Mouse (Mus musculus) gastrocnemius, postnatal 14 days (tissue): ENCODE data around the gene Slc9a5. TPM values are rescaled to one million over a fixed set of nuclear protein-coding genes. Genes with fewer than 3 reads are reported as not detected.
A peak's percentile ranks its signal among the peaks of the same experiment; 100 is the strongest.

Source experiments
- DNase-seq: peaks from one replicate; pipeline ENCODE4 v3.0.0; 2021; ENCODE audit warnings: mixed read lengths
- intact Hi-C: fragments of 180-260 bp; cut with DNase I; formaldehyde crosslinking; loops from one replicate; pipeline ENCODE4 v1.15.1; 2025; ENCODE audit warnings: low total_unique reads
- microRNA-seq, 2 experiments: library from miRNA; unstranded; fragments of <30 nt; microRNA quantifications; one replicate each; pipeline ENCODE4 v1.2.0; 2021
- total RNA-seq, 2 experiments: library from RNA; stranded (reverse); gene quantifications; 2 replicates each; pipeline ENCODE4 v1.2.3; 2021

Slc9a5 gene
- total RNA-seq, 2 experiments from 2014 or later, result 0.84 to 1.0 TPM

DNA sequence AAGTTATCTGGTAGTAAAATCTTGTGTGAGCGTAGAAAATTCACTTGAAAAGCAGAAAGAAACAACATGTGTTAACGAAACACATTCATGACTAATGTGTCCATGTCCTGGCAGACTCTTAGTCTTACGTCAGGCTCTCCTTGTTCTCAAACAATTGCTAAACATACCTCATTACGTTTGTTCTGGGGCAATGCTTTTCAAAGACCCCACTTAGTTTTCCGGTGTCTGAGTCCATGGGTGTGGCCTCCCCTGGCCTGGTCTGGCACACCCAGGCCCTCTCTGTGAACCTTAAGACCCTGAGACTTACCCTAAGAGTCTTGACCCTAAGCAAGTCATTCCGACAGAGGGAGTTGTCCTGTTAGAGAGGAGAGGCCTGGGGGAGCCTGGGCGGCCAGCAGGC, 45.3 kb downstream of the Slc9a5 start:
- intact Hi-C loops, result no loop called here
- DNase-seq, result no peak

DNA sequence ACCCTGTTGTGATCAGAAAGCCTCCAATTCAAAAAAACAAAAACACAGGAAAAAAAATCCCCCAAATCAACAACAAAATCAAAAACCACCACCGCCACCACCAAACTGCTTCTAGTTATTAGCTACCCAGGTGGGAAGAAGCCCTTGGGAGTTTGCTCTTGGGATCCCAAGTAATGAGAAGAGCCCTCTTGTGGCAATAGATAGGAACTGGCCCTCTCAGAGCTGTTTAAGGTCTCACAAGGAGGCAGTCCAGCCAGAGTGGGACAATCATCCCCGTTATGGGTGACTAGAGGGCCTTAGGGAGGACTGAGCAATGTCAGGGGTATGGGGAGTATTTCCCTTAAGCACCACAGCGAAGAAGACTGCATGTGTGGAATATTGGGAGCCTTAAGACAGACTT, 49.1 kb downstream of the Slc9a5 start:
- peak; percentile 48 for DNase-seq
- intact Hi-C loops, result loop anchor here (5.0 kb wide), 1 partner anchor 35 kb away; no protein-coding TSS in a partner anchor

GRCm38 (mm10) chr8:105400016-105400415, 51.4 kb downstream of the Slc9a5 start:
- no peak for DNase-seq
- intact Hi-C loops, result loop anchor here (10.0 kb wide), 1 partner anchor 55 kb away; no protein-coding TSS in a partner anchor

- no peak for DNase-seq
- intact Hi-C loops, result loop anchor here (10.0 kb wide), 1 partner anchor 51 kb away; no protein-coding TSS in a partner anchor
Observed at GRCm38 (mm10) chr8:105403467-105403866, 54.8 kb downstream of the Slc9a5 start.

DNA sequence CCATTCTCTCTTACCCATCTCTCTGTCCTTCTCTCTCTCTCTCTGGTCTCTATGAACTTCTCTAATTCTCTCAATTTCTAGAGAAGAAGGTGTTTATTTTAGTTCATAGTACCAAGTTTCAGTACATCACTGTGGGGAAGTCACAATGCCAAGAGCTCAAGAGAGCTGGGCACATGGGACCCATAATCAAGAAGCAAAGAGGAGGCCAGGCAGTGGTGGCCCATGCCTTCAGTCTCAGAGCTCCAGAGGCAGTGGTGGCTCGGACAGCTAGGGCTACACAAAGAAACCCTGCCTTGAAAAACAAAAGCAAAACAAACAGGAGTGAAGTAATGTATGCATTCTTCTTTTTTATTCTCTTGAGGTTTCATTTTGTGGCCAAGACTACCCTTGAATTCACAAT, 55.9 kb downstream of the Slc9a5 start:
- intact Hi-C loops, result loop anchor here (10.0 kb wide), 1 partner anchor 50 kb away; no protein-coding TSS in a partner anchor
- no peak for DNase-seq

GRCm38 (mm10) chr8:105406416-105406815, 57.8 kb downstream of the Slc9a5 start:
- intact Hi-C loops, result loop anchor here (5.0 to 10.0 kb wide), 2 partner anchors 34 to 48 kb away; partner anchors contain the start of gene Plekhg4

GRCm38 (mm10) chr8:105408331-105408730, 59.7 kb downstream of the Slc9a5 start:
- intact Hi-C loops, result loop anchor here (5.0 to 10.0 kb wide), 2 partner anchors 36 to 46 kb away; partner anchors contain the start of gene Plekhg4
- no peak for DNase-seq

More at GRCm38 (mm10) chr8:105406416-105406815, 57.8 kb downstream of the Slc9a5 start:
- DNase-seq, result no peak

- intact Hi-C loops, result loop anchor here (5.0 to 10.0 kb wide), 2 partner anchors 38 to 45 kb away; partner anchors contain the start of gene Plekhg4
- DNase-seq, result no peak
Observed at GRCm38 (mm10) chr8:105409947-105410346, 61.3 kb downstream of the Slc9a5 start.

- intact Hi-C loops, result no loop called here
- DNase-seq, result peak; percentile 70
Observed at GRCm38 (mm10) chr8:105413391-105413790, 64.7 kb downstream of the Slc9a5 start, which contains the start of the genes Kctd19 and Lrrc36. Kctd19 (minus strand) TSS chr8:105413502. Lrrc36 (plus strand) TSS chr8:105413571.

DNA sequence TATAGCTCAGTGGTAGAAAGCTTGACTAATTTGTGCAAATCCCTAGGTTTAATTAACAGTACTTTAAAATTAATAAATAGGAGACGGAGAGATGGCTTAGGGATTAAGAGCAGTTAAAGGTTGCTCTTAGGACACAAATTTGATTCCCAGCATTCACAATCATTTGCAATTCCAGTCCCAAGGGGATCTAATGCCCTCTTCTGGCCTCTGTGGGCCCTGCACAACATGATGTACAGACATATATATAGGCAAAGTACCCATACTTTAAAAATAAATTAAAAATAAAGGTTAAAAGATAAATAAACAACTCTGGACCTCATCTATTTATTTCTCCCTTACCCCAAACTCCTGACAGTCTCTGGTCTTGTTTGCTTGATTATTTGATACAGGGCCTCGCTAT, 70.3 kb downstream of the Slc9a5 start:
- no peak for DNase-seq
- intact Hi-C loops, result no loop called here

Small RNA genes within 50 kb of the gene (microRNA-seq; reads per million reads assigned to microRNA genes)
- gene Gm27320, result 0 reads per million in 2 experiments
- 609 to 687 reads per million in 2 experiments for gene Mir328

Other genes with a start within 250 kb of the Slc9a5 start
- not detected for gene Ces4a, start 217.0 kb upstream of the Slc9a5 start, total RNA-seq
- gene Cbfb, start 178.2 kb upstream of the Slc9a5 start, total RNA-seq, result 10 to 100 TPM; 37.2 TPM
- gene D230025D16Rik, start 123.7 kb upstream of the Slc9a5 start, total RNA-seq, result 10 to 100 TPM; 14.6 to 18.7 TPM
- 1 to 10 TPM; 5.1 to 6.1 TPM for gene B3gnt9, start 93.7 kb upstream of the Slc9a5 start, total RNA-seq
- gene Tradd, start 84.2 kb upstream of the Slc9a5 start, total RNA-seq, result 1 to 10 TPM; 2.8 to 3.9 TPM
- gene Fbxl8, start 84.2 kb upstream of the Slc9a5 start, total RNA-seq, result 1 to 10 TPM; 1.3 TPM
- 1 to 10 TPM in 1 of 2 experiments, under 1 TPM in 1; 0.95 to 1.4 TPM for gene Hsf4, start 79.0 kb upstream of the Slc9a5 start, total RNA-seq
- 10 to 100 TPM; 24.1 to 27.3 TPM for gene Nol3, start 72.7 kb upstream of the Slc9a5 start, total RNA-seq
- 1 to 10 TPM in 1 of 2 experiments, under 1 TPM in 1; 0.84 to 1.3 TPM for gene 4931428F04Rik, start 59.0 kb upstream of the Slc9a5 start, total RNA-seq
- gene Exoc3l, start 52.7 kb upstream of the Slc9a5 start, total RNA-seq, result 1 to 10 TPM; 3.4 to 3.7 TPM
- gene E2f4, start 51.2 kb upstream of the Slc9a5 start, total RNA-seq, result 10 to 100 TPM; 15.4 to 17.2 TPM
- gene Elmo3, start 43.2 kb upstream of the Slc9a5 start, total RNA-seq, result under 1 TPM; 0.40 to 0.45 TPM
- gene Lrrc29, start 22.6 kb upstream of the Slc9a5 start, total RNA-seq, result 1 to 10 TPM in 1 of 2 experiments, under 1 TPM in 1; 0.76 to 1.6 TPM
- gene Tmem208, start 22.5 kb upstream of the Slc9a5 start, total RNA-seq, result 10 to 100 TPM; 20.6 to 21.5 TPM
- gene Fhod1, start 890 bp upstream of the Slc9a5 start, total RNA-seq, result 10 to 100 TPM; 12.1 to 15.6 TPM
- gene Plekhg4, start 24.4 kb downstream of the Slc9a5 start, total RNA-seq, result under 1 TPM; 0.07 to 0.08 TPM
- gene Kctd19, start 64.7 kb downstream of the Slc9a5 start, total RNA-seq, result under 1 TPM in 1 of 2 experiments, not detected in 1; 0.21 TPM
- gene Lrrc36, start 64.7 kb downstream of the Slc9a5 start, total RNA-seq, result under 1 TPM; 0.53 to 0.97 TPM
- gene Tppp3, start 122.7 kb downstream of the Slc9a5 start, total RNA-seq, result 100 to 1,000 TPM; 191 to 254 TPM
- 10 to 100 TPM; 10.1 to 11.2 TPM for gene Zdhhc1, start 148.1 kb downstream of the Slc9a5 start, total RNA-seq
- 1 to 10 TPM; 1.9 to 2.1 TPM for gene Hsd11b2, start 169.9 kb downstream of the Slc9a5 start, total RNA-seq
- 10 to 100 TPM; 43.2 to 44.7 TPM for gene Atp6v0d1, start 217.2 kb downstream of the Slc9a5 start, total RNA-seq